Mouse (Mus musculus) ES-Bruce4 (cell line): ENCODE data around the gene Gm47995. TPM values are rescaled to one million over a fixed set of nuclear protein-coding genes. Genes with fewer than 3 reads are reported as not detected.

Experiments used
- H3K27ac ChIP-seq: 2 replicates; pipeline ENCODE4 v1.5.1; 2012; ENCODE audit warnings: low read length, inconsistent platforms; ENCODE audit not compliant: insufficient read depth
- H3K27me3 ChIP-seq: 2 replicates; pipeline ENCODE4 v1.6.1; 2012; ENCODE audit warnings: mild to moderate bottlenecking, low read length, inconsistent platforms; ENCODE audit not compliant: control insufficient read depth, poor library complexity, insufficient read depth, severe bottlenecking
- H3K36me3 ChIP-seq: 2 replicates; pipeline ENCODE4 v1.6.1; 2012; ENCODE audit warnings: inconsistent platforms, mild to moderate bottlenecking, low read length, moderate library complexity; ENCODE audit not compliant: control insufficient read depth, poor library complexity, insufficient read depth, severe bottlenecking
- H3K4me1 ChIP-seq: one replicate; pipeline ENCODE4 v1.8.1; 2011; ENCODE audit warnings: low read length; ENCODE audit not compliant: control insufficient read depth, insufficient read depth
- H3K4me3 ChIP-seq: 2 replicates; pipeline ENCODE4 v1.5.1; 2011; ENCODE audit warnings: low read depth, mild to moderate bottlenecking, low read length
- H3K9ac ChIP-seq: 2 replicates; pipeline ENCODE4 v1.6.1; 2012; ENCODE audit warnings: low read depth, mild to moderate bottlenecking, inconsistent platforms; ENCODE audit not compliant: poor library complexity, severe bottlenecking
- H3K9me3 ChIP-seq: replicated peaks from 2 replicates; pipeline ENCODE4 v1.6.1; 2012; ENCODE audit warnings: mild to moderate bottlenecking, low read length, inconsistent platforms; ENCODE audit not compliant: control insufficient read depth, poor library complexity, insufficient read depth, severe bottlenecking
- CTCF ChIP-seq: IDR thresholded peaks from one replicate; pipeline ENCODE4 v1.8.1; 2011; ENCODE audit warnings: low read depth, low read length
- EP300 ChIP-seq: IDR thresholded peaks from 2 replicates; pipeline ENCODE4 v1.6.1; 2011; ENCODE audit warnings: low read depth, low read length; ENCODE audit not compliant: insufficient read depth
- POLR2A ChIP-seq: IDR thresholded peaks from one replicate; pipeline ENCODE4 v1.8.1; 2011; ENCODE audit warnings: low read length; ENCODE audit not compliant: insufficient read depth
- polyA plus RNA-seq: library from polyadenylated mRNA; stranded (reverse); fragments of >200 nt; gene quantifications from 2 replicates; pipeline ENCODE4 v1.2.4, GENCODE M21; 2011; ENCODE audit warnings: low read depth; ENCODE audit not compliant: missing spikeins, insufficient read depth, insufficient read length

The Gm47995 gene
- polyA plus RNA-seq, 1 experiment = not detected

GRCm38 (mm10) chr1:151245846-151246245 lies 47.6 kb downstream of the Gm47995 start:
- no peaks in the 10 kb centered on the region for H3K4me1 ChIP-seq
- H3K27me3 ChIP-seq = no peaks in the 10 kb centered on the region; the same call in none of the 2 replicates
- no peak overlapping the region for H3K4me3 ChIP-seq
- no peaks in the 10 kb centered on the region for H3K36me3 ChIP-seq
- H3K27ac ChIP-seq = no peak overlapping the region
- no peak overlapping the region for H3K9ac ChIP-seq
- TF ChIP-seq CTCF (no peak), POLR2A (no peak), EP300 (no peak)
- H3K9me3 ChIP-seq = no peaks in the 10 kb centered on the region

Other genes with a start within 250 kb of the Gm47995 start
- 1.4 and 1.6 TPM in 2 replicates for gene Hmcn1, start 205.0 kb upstream of the Gm47995 start, polyA plus RNA-seq
- not detected in 2 replicates for gene Gm47985, start 15.9 kb upstream of the Gm47995 start, polyA plus RNA-seq
- gene Gm8947, start 6.1 kb upstream of the Gm47995 start, polyA plus RNA-seq = not detected in 2 replicates
- not detected in 2 replicates for gene 3110040M04Rik, start 5.7 kb downstream of the Gm47995 start, polyA plus RNA-seq
- gene Gm47996, start 11.7 kb downstream of the Gm47995 start, polyA plus RNA-seq = not detected in 2 replicates
- gene Ivns1abp, start 146.0 kb downstream of the Gm47995 start, polyA plus RNA-seq = 140 and 156 TPM in 2 replicates
- 95.9 and 109 TPM in 2 replicates for gene Swt1, start 230.0 kb downstream of the Gm47995 start, polyA plus RNA-seq
- gene Trmt1l, start 230.1 kb downstream of the Gm47995 start, polyA plus RNA-seq = 43.3 and 47.6 TPM in 2 replicates